Mouse (Mus musculus) spleen, adult 2 months (tissue): ENCODE measurements around the gene Rasa3. TPM values are rescaled to one million over a fixed set of nuclear protein-coding genes. Genes with fewer than 3 reads are reported as not detected.
A peak's percentile ranks its signal among the peaks of the same experiment; 100 is the strongest.

Source experiments
- DNase-seq, 2 experiments: peaks; one replicate each; pipeline versions ENCODE4 v3.0.0 to v3.0.0-alpha.2; 2012 to 2021; ENCODE audit warnings: low spot score in 2 of 2, low read depth in 1 of 2
- H3K27ac ChIP-seq: fragments of 200-500 bp; 2 replicates; pipeline ENCODE4 v1.5.1; 2012; ENCODE audit warnings: low read length, inconsistent platforms; ENCODE audit not compliant: insufficient read depth
- H3K27me3 ChIP-seq: fragments of 200-500 bp; 2 replicates; pipeline ENCODE4 v1.6.1; 2012; ENCODE audit warnings: mild to moderate bottlenecking, moderate library complexity, low read length, inconsistent platforms; ENCODE audit not compliant: control insufficient read depth, insufficient read depth
- H3K36me3 ChIP-seq: fragments of 200-500 bp; 2 replicates; pipeline ENCODE4 v1.6.1; 2012; ENCODE audit warnings: mild to moderate bottlenecking, low read length, inconsistent platforms; ENCODE audit not compliant: control insufficient read depth, insufficient read depth
- H3K4me1 ChIP-seq: fragments of 200-500 bp; 2 replicates; pipeline ENCODE4 v1.6.1; 2011; ENCODE audit warnings: inconsistent platforms; ENCODE audit not compliant: control insufficient read depth, insufficient read depth, insufficient read length
- H3K4me3 ChIP-seq: fragments of 200-500 bp; 2 replicates; pipeline ENCODE4 v1.5.1; 2011; ENCODE audit warnings: mild to moderate bottlenecking, inconsistent platforms; ENCODE audit not compliant: insufficient read depth, insufficient read length; ENCODE audit errors: extremely low read depth
- CTCF ChIP-seq: fragments of 200-500 bp; IDR thresholded peaks from 2 replicates; pipeline ENCODE4 v1.5.1; 2011; ENCODE audit warnings: mild to moderate bottlenecking, inconsistent platforms; ENCODE audit not compliant: insufficient read depth, insufficient read length, insufficient replicate concordance; ENCODE audit errors: extremely low read depth
- POLR2A ChIP-seq: fragments of 200-500 bp; IDR thresholded peaks from 2 replicates; pipeline ENCODE4 v1.6.1; 2011; ENCODE audit warnings: low read depth, low read length, inconsistent platforms
- WGBS: fragments of 180-500 bp; shearing (Covaris S2); methylation state at CpG from one replicate; pipeline ENCODE4 v1.1.7; 2018; 5-methylcytosine and 5-hydroxymethylcytosine counted together
- polyA plus RNA-seq: library from polyadenylated mRNA; depleted of rRNA; stranded (reverse); fragments of >200 nt; gene quantifications from 2 replicates; pipeline ENCODE4 v1.2.3, GENCODE M21; 2012

Gene Rasa3
- polyA plus RNA-seq, 1 experiment, result 98.7 TPM

- DNase-seq, result no peak
- Histone ChIP-seq H3K4me1 (peaks cover 24% of the 10 kb centered on the region), H3K27me3 (no peaks in the 10 kb centered on the region), H3K36me3 (peaks cover 4% of the 10 kb centered on the region; the same call in 1 of the 2 replicates), H3K27ac (no peak overlapping the region), H3K4me3 (no peak overlapping the region)
- TF ChIP-seq CTCF, result no peak
- TF ChIP-seq POLR2A, result no peak
- WGBS, result 80% methylated on average over 11 of the region's 11 CpGs
Observed at GRCm38 (mm10) chr8:13654350-13655032, 22.9 kb downstream of the Rasa3 start.

DNA sequence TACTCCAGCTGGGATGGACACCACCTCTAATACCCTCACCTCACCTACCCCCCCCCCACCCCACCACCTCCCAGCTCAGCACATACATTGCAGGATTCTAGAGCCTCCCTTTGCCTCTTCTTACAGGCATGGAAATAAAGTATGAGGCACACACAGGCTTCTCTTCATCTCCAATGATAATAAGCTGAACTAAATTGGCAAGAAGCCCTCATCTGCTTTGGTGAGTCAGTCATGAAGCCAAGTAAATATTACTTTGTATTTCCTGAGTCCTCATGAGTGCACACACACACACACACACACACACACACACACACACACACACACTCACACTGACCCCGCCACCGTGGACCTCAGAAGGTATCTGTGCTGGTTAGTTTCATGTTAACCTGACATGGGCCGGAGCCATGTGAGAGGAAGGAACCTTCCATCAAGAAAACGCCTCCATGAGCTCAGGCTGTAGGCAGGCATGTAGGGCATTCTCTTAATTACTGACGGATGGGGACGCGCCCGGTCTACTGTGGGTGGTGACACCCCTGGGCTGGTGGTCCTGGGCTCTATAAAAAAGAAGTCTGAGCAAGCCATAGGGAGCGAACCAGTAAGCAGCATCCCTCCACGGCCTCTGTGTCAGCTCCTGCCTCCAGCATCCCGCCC lies 26.7 kb downstream of the Rasa3 start:
- DNase-seq, result no peak
- Histone ChIP-seq H3K27ac (peak overlapping the region; percentile 15; the same call in 1 of the 2 replicates), H3K4me3 (no peak overlapping the region), H3K4me1 (peaks cover 31% of the 10 kb centered on the region), H3K27me3 (no peaks in the 10 kb centered on the region), H3K36me3 (peaks cover 2% of the 10 kb centered on the region; the same call in 1 of the 2 replicates)
- 85% methylated on average over 11 of the region's 11 CpGs for WGBS
- TF ChIP-seq POLR2A (no peak), CTCF (no peak)

DNA sequence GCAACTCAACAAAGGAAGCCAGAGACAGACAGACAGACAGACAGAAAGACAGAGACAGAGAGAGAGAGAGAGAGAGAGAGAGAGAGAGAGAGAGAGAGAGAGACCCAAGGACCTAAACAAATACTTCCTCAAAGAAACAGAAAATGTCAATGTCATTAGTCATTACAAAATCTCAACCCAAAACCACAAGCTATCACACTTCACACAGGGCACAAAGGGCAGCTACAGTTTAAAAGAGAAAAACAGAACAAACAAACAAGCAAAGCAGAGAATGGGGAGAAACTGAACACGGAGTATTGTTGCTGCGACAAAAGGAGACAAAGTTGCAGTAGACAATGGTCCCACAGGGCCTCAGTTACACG lies 28.3 kb downstream of the Rasa3 start:
- Histone ChIP-seq H3K4me3 (peak overlapping the region; percentile 2; the same call in 1 of the 2 replicates), H3K27me3 (no peaks in the 10 kb centered on the region), H3K36me3 (peaks cover 2% of the 10 kb centered on the region), H3K27ac (peak overlapping the region; percentile 59), H3K4me1 (peaks cover 39% of the 10 kb centered on the region)
- 12% methylated on average over 3 of the region's 3 CpGs for WGBS
- TF ChIP-seq CTCF (no peak), POLR2A (no peak)
- DNase-seq, result no peak

DNA sequence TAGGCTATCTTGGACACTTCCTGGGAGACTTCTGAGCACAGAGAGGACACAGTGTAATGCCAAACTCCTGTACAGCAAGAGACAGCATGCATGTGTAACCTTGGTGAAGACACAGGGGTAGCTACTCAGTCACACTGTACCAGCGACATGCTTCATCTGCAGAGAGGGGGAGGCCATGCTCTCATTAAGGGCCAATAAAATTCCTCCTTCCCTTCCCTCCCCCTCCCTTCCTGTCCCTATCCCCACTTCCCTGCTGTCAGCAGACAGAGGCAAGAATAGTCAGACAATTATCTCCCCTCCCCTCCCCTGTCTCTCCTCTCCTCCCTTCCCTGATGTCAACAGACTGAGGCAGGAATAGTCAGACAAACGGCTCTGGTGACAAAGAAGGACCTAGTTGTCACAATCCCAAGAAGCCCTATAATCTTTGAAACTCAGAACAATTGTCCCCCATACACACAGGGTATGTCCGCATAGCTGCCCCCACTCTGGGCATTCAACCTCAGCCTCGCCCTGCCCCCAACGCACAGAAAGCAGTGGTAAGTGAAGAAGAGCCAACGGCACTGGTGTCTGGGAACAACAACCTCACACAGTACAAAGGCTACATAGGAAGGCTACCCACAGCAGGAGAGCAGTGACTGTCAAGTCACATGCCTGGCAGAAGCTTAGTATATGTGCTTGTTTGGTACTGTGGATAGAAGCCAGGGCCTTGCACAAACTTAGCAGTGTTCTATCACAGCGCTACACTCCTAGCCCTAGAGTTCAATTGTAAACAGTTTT lies 28.8 kb downstream of the Rasa3 start:
- WGBS, result 57% methylated on average over 7 of the region's 7 CpGs
- Histone ChIP-seq H3K27me3 (no peaks in the 10 kb centered on the region), H3K4me1 (peaks cover 42% of the 10 kb centered on the region), H3K27ac (peak overlapping the region; percentile 56), H3K36me3 (peaks cover 2% of the 10 kb centered on the region), H3K4me3 (no peak overlapping the region)
- TF ChIP-seq POLR2A (no peak), CTCF (no peak)
- no peak for DNase-seq

- Histone ChIP-seq H3K36me3 (no peaks in the 10 kb centered on the region; the same call in none of the 2 replicates), H3K27me3 (no peaks in the 10 kb centered on the region), H3K4me3 (no peak overlapping the region), H3K27ac (no peak overlapping the region), H3K4me1 (peaks cover 39% of the 10 kb centered on the region)
- TF ChIP-seq POLR2A (no peak), CTCF (no peak)
- no peak for DNase-seq
- WGBS, result 91% methylated on average over 5 of the region's 5 CpGs
Observed at GRCm38 (mm10) chr8:13647591-13647990, 29.8 kb downstream of the Rasa3 start.

GRCm38 (mm10) chr8:13644932-13645676 lies 32.3 kb downstream of the Rasa3 start:
- no peaks in the 10 kb centered on the region; the same call in 1 of the 2 replicates for H3K36me3 ChIP-seq
- DNase-seq, result no peak
- WGBS, result 85% methylated on average over 6 of the region's 6 CpGs
- no peak overlapping the region for H3K4me3 ChIP-seq
- H3K4me1 ChIP-seq, result peaks cover 23% of the 10 kb centered on the region
- H3K27me3 ChIP-seq, result no peaks in the 10 kb centered on the region
- TF ChIP-seq POLR2A (no peak), CTCF (no peak)
- H3K27ac ChIP-seq, result peak overlapping the region; percentile 30; the same call in 1 of the 2 replicates
